Mouse (Mus musculus): ENCODE measurements at regions not wholly inside any gene's neighbourhood (a gene's known extent, or its start where the extent isn't known, plus 50 kb on each side); places are given as distances from the start of the nearest gene placed in this dataset.
A peak's percentile ranks its signal among the peaks of the same experiment; 100 is the strongest.

DNA sequence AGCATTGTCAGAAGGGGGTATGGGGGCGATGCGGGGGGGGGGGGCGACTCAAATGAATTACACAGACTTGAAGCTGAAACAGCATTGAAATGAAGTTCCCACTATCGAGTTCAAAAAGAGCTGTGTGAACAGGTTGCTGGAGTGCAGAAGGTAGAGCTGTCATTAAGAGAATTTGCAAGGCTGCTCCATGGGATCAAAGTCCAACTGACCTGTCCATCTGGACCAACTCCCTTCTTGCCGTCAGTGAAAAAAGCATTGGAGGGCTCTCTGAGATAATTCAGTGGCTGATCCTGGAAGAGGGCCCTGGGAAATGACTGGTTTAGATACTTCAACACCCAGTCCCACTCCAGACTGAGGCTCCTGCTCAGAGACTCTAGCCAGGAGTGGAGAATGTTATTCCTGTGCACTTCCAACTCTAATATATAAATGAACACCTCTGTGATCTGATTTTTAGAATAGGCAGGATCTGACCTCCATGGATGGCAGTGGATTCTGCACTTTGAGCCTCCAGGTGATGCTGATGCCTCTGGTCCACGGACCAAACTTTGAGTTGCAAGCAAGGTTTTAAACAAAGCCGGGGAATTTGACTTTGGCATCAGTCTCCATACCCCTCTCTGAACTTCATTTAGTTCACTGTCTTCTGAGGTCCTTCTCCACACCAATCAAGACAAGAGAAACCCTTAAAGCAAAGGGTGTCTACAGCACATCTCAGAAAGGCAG, 82.6 kb upstream of the Parp11 start:
- H3K27me3 ChIP-seq: no peaks in the 10 kb centered on the region
- H3K4me3 ChIP-seq: no peak overlapping the region
- H3K9ac ChIP-seq (replicated peaks): no peak overlapping the region
- peaks cover 25% of the 10 kb centered on the region for H3K4me1 ChIP-seq
- ATAC-seq (replicated peaks): no peak
- H3K27ac ChIP-seq (replicated peaks): peak overlapping the region; percentile 77; the same call in 1 of the 2 replicates
- H3K9me3 ChIP-seq: no peaks in the 10 kb centered on the region
- H3K36me3 ChIP-seq: no peaks in the 10 kb centered on the region
- H3K4me2 ChIP-seq (replicated peaks): no peak overlapping the region
- 23% methylated on average over 7 of the region's 7 CpGs for WGBS

DNA sequence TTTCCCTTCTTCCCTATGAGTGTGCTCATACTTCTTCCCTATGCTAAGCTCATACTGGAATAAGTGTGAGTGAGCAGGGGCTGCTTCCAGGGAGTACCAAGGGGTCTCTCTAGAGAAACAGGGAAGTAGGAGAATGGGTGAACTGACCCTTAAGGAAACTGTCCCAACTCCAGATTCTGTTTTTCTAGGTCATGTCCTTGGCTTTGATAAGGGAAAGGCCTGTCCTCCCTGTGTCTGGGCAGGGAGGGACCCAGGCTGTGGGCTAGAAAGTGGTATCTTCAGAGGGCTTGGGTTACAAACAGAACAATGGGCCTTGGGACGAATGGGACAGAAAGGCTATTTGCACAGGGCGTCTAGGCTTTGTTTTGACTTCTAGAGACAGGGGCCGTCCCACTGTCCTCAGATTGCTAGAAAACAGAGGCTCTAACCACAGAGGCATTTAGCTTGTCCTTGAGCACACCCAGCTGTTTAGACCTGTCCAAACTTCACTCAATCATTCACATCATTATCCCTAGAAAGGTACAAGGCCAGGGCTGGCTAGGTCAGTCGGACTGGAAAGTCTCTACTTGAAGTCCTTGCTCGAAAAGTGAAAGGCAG, 82.0 kb upstream of the Parp11 start:
- no peak overlapping the region for H3K4me3 ChIP-seq
- H3K36me3 ChIP-seq: no peaks in the 10 kb centered on the region
- no peaks in the 10 kb centered on the region for H3K27me3 ChIP-seq
- H3K9me3 ChIP-seq: no peaks in the 10 kb centered on the region
- WGBS: 52% methylated on average over 5 of the region's 5 CpGs
- no peak overlapping the region for H3K9ac ChIP-seq (replicated peaks)
- H3K27ac ChIP-seq (replicated peaks): no peak overlapping the region
- H3K4me2 ChIP-seq (replicated peaks): no peak overlapping the region
- peaks cover 20% of the 10 kb centered on the region for H3K4me1 ChIP-seq
- ATAC-seq (replicated peaks): no peak

DNA sequence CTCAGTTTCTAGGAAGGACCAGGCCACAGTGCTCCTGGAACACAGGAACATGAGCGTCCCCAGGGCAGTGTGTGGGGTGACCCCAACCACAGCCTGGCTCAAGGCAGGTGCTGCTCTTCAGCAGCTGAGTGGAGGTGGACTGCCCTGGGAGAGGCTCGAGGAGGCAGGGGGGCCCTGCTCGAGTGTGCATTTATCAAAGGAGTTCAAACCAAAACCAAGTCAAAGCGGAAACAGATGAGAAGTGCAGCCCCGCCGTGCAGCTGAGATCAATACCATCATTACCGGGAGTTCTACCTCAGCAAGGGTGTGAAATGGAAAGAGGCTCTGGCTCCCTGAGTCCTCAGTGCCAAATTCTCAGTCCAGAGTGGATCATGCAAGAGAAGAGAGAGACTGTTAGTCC, 81.4 kb upstream of the Parp11 start:
- Histone ChIP-seq H3K9me3 (no peaks in the 10 kb centered on the region), H3K4me3 (no peak overlapping the region), H3K27ac (replicated peaks) (no peak overlapping the region), H3K4me2 (replicated peaks) (no peak overlapping the region), H3K36me3 (no peaks in the 10 kb centered on the region), H3K27me3 (no peaks in the 10 kb centered on the region), H3K9ac (replicated peaks) (no peak overlapping the region), H3K4me1 (peaks cover 20% of the 10 kb centered on the region)
- WGBS: 68% methylated on average over 7 of the region's 7 CpGs
- ATAC-seq (replicated peaks): no peak

DNA sequence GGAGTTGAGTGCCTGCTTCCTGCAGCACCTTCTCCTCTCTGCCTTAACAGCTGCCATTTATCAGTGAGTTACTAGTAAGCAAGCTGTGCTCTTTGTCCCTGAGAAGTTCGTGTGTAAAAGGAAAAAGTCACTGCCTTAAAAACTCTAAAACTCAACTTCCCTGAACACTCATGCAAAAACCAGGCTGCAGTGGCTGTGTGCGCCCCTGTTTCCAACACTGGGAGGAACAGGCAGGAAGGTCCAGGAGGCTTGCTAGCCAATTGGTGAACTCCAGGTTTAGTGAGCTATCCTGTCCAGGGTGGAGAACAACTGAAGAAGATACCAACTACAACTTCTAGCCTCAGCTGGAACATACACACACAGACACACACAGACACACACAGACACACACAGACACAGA, 81.0 kb upstream of the Parp11 start:
- WGBS: 66% methylated on average over 2 of the region's 2 CpGs
- H3K9me3 ChIP-seq: no peaks in the 10 kb centered on the region
- no peak for ATAC-seq (replicated peaks)
- H3K36me3 ChIP-seq: no peaks in the 10 kb centered on the region
- no peak overlapping the region for H3K4me2 ChIP-seq (replicated peaks)
- H3K4me3 ChIP-seq: no peak overlapping the region
- no peak overlapping the region for H3K9ac ChIP-seq (replicated peaks)
- H3K27ac ChIP-seq (replicated peaks): no peak overlapping the region
- peaks cover 20% of the 10 kb centered on the region for H3K4me1 ChIP-seq
- H3K27me3 ChIP-seq: no peaks in the 10 kb centered on the region

DNA sequence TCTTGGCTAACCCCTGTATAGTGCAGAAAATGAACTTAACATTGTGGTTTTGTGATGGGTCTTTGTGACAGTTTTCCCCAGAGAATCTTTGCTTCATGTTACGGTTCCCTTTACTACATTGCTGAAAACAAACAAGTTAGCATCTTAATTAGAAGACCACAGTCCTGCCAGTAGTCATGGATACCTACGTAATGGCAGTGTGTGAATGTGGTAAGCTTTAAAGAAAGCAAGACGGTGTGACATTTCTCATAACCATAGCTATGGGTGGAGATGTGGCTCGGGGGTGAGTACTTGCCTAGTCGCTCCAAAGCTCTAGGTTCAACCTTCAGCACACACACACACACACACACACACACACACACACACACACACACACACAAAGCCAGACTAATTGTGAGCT, 73.6 kb upstream of the Parp11 start:
- H3K36me3 ChIP-seq: no peaks in the 10 kb centered on the region
- H3K9ac ChIP-seq (replicated peaks): no peak overlapping the region
- ATAC-seq (replicated peaks): no peak
- no peak overlapping the region for H3K4me3 ChIP-seq
- H3K4me1 ChIP-seq: peaks cover 12% of the 10 kb centered on the region
- no peaks in the 10 kb centered on the region for H3K27me3 ChIP-seq
- no peak overlapping the region for H3K4me2 ChIP-seq (replicated peaks)
- no peak overlapping the region for H3K27ac ChIP-seq (replicated peaks)
- WGBS: 51% methylated on average over 5 of the region's 5 CpGs
- H3K9me3 ChIP-seq: no peaks in the 10 kb centered on the region

DNA sequence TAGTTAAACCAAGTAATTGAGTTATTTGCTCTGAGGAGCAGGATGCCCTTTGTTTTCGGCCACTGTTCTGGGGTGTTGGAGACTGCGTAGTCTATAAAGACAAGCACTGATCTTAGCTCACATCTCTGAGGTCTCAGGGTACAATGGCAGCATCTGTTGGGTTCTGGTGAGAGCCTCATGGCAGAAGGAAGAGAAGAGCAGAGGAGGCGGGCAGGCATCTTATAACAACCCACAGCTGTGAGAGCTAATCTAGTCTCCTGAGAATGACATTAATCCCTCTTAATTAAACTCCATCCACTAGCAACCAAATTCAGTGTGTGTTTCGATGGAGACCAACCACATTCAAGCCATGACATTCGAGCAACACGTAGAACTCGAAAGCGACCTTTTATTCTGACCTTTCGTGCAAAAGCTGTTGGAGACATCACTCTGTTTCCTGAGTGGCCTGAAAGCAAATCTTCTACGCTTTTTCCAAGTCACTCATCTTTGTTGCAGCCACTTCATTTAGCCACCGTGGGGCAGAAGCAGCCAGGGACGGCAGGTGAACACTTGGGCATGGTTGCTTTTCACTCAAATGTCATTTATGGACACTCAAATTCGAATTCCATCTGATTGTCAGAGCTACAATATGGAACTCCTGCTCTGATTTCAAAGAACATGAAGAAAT, 72.7 kb upstream of the Parp11 start:
- no peaks in the 10 kb centered on the region for H3K9me3 ChIP-seq
- H3K36me3 ChIP-seq: no peaks in the 10 kb centered on the region
- peaks cover 12% of the 10 kb centered on the region for H3K4me1 ChIP-seq
- WGBS: 45% methylated on average over 13 of the region's 13 CpGs
- H3K4me2 ChIP-seq (replicated peaks): no peak overlapping the region
- no peak overlapping the region for H3K27ac ChIP-seq (replicated peaks)
- no peak for ATAC-seq (replicated peaks)
- H3K4me3 ChIP-seq: no peak overlapping the region
- H3K27me3 ChIP-seq: no peaks in the 10 kb centered on the region
- no peak overlapping the region for H3K9ac ChIP-seq (replicated peaks)

DNA sequence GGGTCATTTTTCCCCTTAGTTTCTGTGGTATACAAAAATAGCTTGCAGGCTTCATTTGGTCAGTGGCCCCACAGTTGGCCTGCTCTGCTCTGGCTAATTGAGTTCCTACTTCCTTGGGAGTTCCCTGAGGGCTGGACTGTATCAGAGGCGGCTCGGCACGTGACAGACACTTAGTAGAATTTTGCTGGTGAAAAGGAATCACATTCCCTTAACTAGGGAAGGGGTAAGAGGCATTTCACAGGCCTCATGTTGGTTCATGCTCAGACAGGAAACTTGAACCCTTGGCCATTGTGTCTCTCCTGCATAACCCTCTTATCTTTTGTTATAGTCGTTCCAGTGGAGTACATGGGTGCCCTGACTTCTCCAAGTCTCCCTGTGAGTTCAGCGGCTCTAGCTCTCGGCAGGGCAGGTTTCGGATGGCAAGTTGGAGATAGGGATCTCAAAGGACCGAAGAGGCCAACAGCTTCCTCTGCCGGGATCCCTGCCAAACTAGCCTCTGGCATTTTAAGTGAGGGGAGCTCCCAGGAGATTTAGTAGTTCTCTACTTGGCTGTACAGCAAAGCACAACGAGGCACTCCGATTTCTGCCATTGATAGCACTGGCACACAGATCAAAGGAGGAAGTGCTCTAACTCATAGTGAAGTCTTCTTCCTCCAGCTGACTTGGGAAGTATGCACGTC, 72.0 kb upstream of the Parp11 start:
- no peak overlapping the region for H3K4me2 ChIP-seq (replicated peaks)
- no peak overlapping the region for H3K4me3 ChIP-seq
- H3K4me1 ChIP-seq: peaks cover 12% of the 10 kb centered on the region
- 61% methylated on average over 12 of the region's 12 CpGs for WGBS
- no peak overlapping the region for H3K27ac ChIP-seq (replicated peaks)
- H3K27me3 ChIP-seq: no peaks in the 10 kb centered on the region
- H3K9me3 ChIP-seq: no peaks in the 10 kb centered on the region
- ATAC-seq (replicated peaks): no peak
- no peak overlapping the region for H3K9ac ChIP-seq (replicated peaks)
- no peaks in the 10 kb centered on the region for H3K36me3 ChIP-seq

DNA sequence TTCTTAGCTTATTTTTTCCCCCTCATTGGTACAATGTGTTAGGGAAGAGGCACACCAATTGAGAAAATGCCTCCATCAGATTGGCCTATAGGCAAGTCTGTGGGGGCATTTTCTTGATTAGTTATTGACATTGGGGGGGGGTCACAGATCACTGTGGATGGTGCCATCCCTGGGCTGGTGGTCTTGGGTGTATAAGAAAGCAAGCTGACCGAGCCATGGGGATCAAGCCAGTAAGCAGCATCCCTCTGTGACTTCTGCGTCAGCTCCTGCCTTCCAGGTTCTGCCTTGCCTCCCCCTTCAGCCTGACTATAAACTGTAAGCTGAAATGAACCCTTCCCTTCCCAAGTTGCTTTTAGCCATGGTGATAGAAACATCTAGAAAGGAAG, 71.5 kb upstream of the Parp11 start:
- no peak overlapping the region for H3K9ac ChIP-seq (replicated peaks)
- H3K4me1 ChIP-seq: peaks cover 12% of the 10 kb centered on the region
- H3K27ac ChIP-seq (replicated peaks): no peak overlapping the region
- no peak overlapping the region for H3K4me3 ChIP-seq
- no peaks in the 10 kb centered on the region for H3K9me3 ChIP-seq
- H3K27me3 ChIP-seq: no peaks in the 10 kb centered on the region
- no peaks in the 10 kb centered on the region for H3K36me3 ChIP-seq
- H3K4me2 ChIP-seq (replicated peaks): no peak overlapping the region
- WGBS: 83% methylated on average over 2 of the region's 2 CpGs
- no peak for ATAC-seq (replicated peaks)

DNA sequence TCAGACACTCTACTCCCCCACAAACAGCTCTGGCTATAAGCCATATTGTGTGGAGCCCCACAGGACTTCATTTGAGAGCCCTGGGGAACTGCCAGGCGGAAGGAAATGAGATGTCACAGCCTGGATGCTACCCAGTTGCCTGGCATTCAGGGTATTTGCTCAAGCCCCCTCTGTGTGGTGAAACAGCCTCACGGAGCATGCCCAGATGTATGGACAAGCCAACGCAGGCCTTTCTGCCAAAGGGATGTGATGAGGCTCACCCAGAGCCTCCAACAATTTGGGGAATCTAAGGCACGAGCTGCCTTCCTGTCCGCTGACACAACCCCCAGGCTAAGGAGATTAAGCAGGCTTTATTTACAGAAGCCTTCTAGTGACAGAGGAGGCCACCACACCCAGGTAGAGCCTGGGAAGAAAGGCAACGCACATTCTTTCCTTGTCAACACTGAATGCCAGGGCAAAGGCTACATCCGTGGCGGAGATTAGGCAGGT, 70.9 kb upstream of the Parp11 start:
- Histone ChIP-seq H3K4me1 (peaks cover 12% of the 10 kb centered on the region), H3K9me3 (no peaks in the 10 kb centered on the region), H3K4me3 (no peak overlapping the region), H3K4me2 (replicated peaks) (no peak overlapping the region), H3K27me3 (no peaks in the 10 kb centered on the region), H3K36me3 (no peaks in the 10 kb centered on the region), H3K27ac (replicated peaks) (no peak overlapping the region), H3K9ac (replicated peaks) (no peak overlapping the region)
- ATAC-seq (replicated peaks): no peak
- 56% methylated on average over 8 of the region's 8 CpGs for WGBS

DNA sequence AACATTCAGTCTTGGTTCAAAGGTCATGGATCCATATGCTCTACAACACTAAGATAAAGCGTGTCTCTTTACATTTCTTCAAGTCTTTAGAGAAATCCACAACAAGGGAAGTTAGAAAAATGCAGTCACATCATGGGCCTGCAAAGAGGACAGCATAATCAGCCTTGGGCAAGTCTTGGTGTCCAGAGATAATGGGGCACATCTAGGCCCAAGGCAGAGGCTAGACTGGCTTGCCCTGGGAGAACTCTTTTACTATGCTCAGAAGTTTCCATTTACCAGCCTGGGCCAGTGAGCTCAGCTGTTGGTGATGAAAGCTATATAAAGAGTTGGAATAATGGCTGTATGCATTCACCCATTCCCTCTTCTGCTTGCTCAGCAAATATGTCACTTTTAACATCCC, 67.9 kb upstream of the Parp11 start:
- Histone ChIP-seq H3K4me3 (no peak overlapping the region), H3K4me2 (replicated peaks) (no peak overlapping the region), H3K36me3 (no peaks in the 10 kb centered on the region), H3K9me3 (no peaks in the 10 kb centered on the region), H3K4me1 (peaks cover 12% of the 10 kb centered on the region), H3K27ac (replicated peaks) (no peak overlapping the region), H3K9ac (replicated peaks) (no peak overlapping the region), H3K27me3 (no peaks in the 10 kb centered on the region)
- 100% methylated on average over 1 of the region's 1 CpGs for WGBS
- ATAC-seq (replicated peaks): no peak

DNA sequence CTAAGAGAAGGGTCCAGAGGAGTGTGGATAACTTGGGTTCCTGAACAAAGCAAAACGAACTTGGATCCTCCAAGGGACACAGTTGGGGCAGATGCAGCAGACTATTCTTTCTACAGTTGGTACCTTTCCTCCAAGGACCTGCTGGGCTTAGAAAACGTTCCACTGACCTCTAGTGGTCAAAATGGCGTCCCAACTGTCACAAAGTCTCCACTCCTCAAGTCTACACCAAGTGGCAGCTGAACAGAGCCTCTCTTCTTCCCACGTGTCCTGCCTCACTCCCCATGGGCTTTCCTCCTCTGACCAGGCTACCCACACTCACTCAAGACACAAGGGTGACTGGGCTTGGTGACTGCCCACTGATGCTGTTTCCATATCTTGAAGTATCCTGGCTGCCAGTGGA, 67.1 kb upstream of the Parp11 start:
- Histone ChIP-seq H3K9me3 (no peaks in the 10 kb centered on the region), H3K4me1 (peaks cover 12% of the 10 kb centered on the region), H3K4me2 (replicated peaks) (no peak overlapping the region), H3K27ac (replicated peaks) (no peak overlapping the region), H3K4me3 (no peak overlapping the region), H3K27me3 (no peaks in the 10 kb centered on the region), H3K9ac (replicated peaks) (no peak overlapping the region), H3K36me3 (no peaks in the 10 kb centered on the region)
- WGBS: 17% methylated on average over 4 of the region's 4 CpGs
- ATAC-seq (replicated peaks): no peak
